Mouse (Mus musculus): Measurements from ENCODE around the gene Rprd1b.

- no peak for TF ChIP-seq CTCF (IDR thresholded peaks at IDR 0.05; ENCODE audit: extremely low read depth, insufficient read depth, insufficient read length, insufficient replicate concordance)
- TF ChIP-seq POLR2A (IDR thresholded peaks at IDR 0.05; ENCODE audit: low read depth, low read length), result no peak
Measured at GRCm38 (mm10) chr2:158127245-158127644, 98.9 kb downstream of the Rprd1b start.

Data from spleen, adult 2 months (tissue).